Mouse (Mus musculus) limb, embryonic 14.5 days (tissue): ENCODE measurements at regions not wholly inside any gene's neighbourhood (a gene's known extent, or its start where the extent isn't known, plus 50 kb on each side); places are given as distances from the start of the nearest gene placed in this dataset.

Source experiments
- ATAC-seq: fragments of 200-750 bp; cut with Nextera tagmentation; 2 replicates; pipeline ENCODE4 v1.8.0; 2017; ENCODE audit warnings: low read depth, moderate number of reproducible peaks, moderate TSS enrichment; ENCODE audit not compliant: low FRiP score
- DNase-seq: peaks from one replicate; pipeline ENCODE4 v3.0.0-alpha.2; 2015; ENCODE audit warnings: low spot score
- H3K27ac ChIP-seq: fragments of 300-500 bp; sonication (generic); replicated peaks from 2 replicates; pipeline ENCODE4 v1.5.1; 2014; ENCODE audit warnings: low read depth, mild to moderate bottlenecking, low read length, moderate library complexity, mixed read lengths
- H3K27me3 ChIP-seq: fragments of 300-500 bp; sonication (generic); 2 replicates; pipeline ENCODE4 v1.6.1; 2014; ENCODE audit warnings: low read length, mixed read lengths; ENCODE audit not compliant: control insufficient read depth, insufficient read depth
- H3K36me3 ChIP-seq: fragments of 300-500 bp; sonication (generic); 2 replicates; pipeline ENCODE4 v1.6.1; 2014; ENCODE audit warnings: mild to moderate bottlenecking, low read length, moderate library complexity, mixed read lengths; ENCODE audit not compliant: control insufficient read depth, insufficient read depth
- H3K4me1 ChIP-seq: fragments of 300-500 bp; sonication (generic); 2 replicates; pipeline ENCODE4 v1.6.1; 2014; ENCODE audit warnings: antibody characterized with exemption, low read length, mixed read lengths; ENCODE audit not compliant: control insufficient read depth, insufficient read depth
- H3K4me2 ChIP-seq: fragments of 300-500 bp; sonication (generic); replicated peaks from 2 replicates; pipeline ENCODE4 v1.6.1; 2014; ENCODE audit warnings: low read depth, mild to moderate bottlenecking, low read length, moderate library complexity; ENCODE audit not compliant: severe bottlenecking
- H3K4me3 ChIP-seq: fragments of 300-500 bp; sonication (generic); replicated peaks from 2 replicates; pipeline ENCODE4 v1.5.1; 2014; ENCODE audit warnings: low read length
- H3K9ac ChIP-seq: fragments of 300-500 bp; sonication (generic); 2 replicates; pipeline ENCODE4 v1.6.1; 2014; ENCODE audit warnings: mild to moderate bottlenecking, low read depth, low read length, moderate library complexity; ENCODE audit not compliant: severe bottlenecking
- H3K9me3 ChIP-seq: fragments of 300-500 bp; sonication (generic); 2 replicates; pipeline ENCODE4 v1.6.1; 2016; ENCODE audit warnings: low read length; ENCODE audit not compliant: control insufficient read depth
- POLR2A ChIP-seq: fragments of 200-500 bp; IDR thresholded peaks from 2 replicates; pipeline ENCODE4 v1.8.0; 2012; ENCODE audit warnings: inconsistent platforms, mild to moderate bottlenecking, moderate library complexity, borderline replicate concordance; ENCODE audit not compliant: insufficient read depth, insufficient read length; ENCODE audit errors: extremely low read depth
- WGBS: fragments of 180-500 bp; shearing (Covaris S2); extraction: QIAGEN DNeasy Blood & Tissue Kit; methylation state at CpG from one replicate; pipeline ENCODE4 v1.1.7; 2014; 5-methylcytosine and 5-hydroxymethylcytosine counted together

DNA sequence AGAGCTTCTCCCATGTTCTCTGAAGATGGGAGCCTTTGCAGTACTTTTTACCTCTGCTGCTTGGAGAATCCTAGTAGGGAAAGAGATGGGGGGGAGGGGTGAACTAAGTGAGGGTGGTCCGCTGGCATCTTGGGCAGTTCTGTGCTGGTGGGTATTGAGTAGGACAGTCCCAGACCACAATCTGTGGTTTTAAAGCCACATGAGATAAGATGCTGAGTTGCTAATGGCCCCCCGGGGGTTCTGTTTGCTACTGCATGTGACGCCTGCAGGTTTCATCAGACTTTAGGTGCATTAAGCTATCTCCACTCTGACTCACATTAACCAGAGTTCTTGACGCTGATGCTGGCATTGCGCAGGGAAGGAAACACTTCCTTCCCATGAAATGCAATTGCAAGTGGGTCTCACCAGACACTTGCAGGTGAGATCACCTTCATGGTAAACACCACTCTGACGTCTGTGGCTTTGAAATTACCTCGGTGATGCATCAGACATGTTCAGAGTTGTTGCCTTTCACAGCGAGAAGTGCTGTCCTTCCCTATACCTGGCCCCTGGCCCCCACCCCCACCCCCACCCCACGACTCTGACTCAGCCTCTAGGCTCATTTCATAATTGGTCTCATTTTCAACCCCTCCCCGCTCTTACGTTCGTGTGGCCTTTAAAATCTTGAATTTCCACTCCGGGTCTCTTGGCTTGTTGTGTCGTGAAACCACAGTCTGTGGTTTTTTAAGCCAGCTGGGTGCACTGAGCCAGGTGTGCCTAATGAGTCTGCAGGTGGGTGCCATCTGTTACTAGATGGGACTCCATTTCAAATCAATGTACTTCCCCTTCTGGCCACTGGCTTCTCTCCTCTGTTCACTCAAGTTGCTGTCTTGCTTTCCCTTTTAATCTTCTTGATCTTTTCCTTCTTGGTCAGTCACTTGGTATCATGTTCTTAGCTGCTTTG lies 94.8 kb upstream of the Synm start:
- Histone ChIP-seq H3K9ac (no peak overlapping the region), H3K9me3 (no peaks in the 10 kb centered on the region), H3K36me3 (no peaks in the 10 kb centered on the region), H3K27me3 (no peaks in the 10 kb centered on the region), H3K4me3 (no peak overlapping the region), H3K4me2 (no peak overlapping the region), H3K27ac (no peak overlapping the region), H3K4me1 (0 out of 2 replicates have a peak, but pooled peaks cover 5% of the 10 kb centered on the region)
- no peak for TF ChIP-seq POLR2A
- ATAC-seq (no peak), DNase-seq (no peak)
- WGBS: 46% methylated on average over 14 of the region's 14 CpGs

GRCm38 (mm10) chr7:67852859-67853258 lies 93.3 kb upstream of the Synm start:
- H3K4me3 ChIP-seq: no peak overlapping the region
- ATAC-seq (no peak), DNase-seq (no peak)
- no peaks in the 10 kb centered on the region for H3K36me3 ChIP-seq
- 90% methylated on average over 3 of the region's 3 CpGs for WGBS
- no peaks in the 10 kb centered on the region for H3K9me3 ChIP-seq
- H3K9ac ChIP-seq: no peak overlapping the region
- H3K27me3 ChIP-seq: no peaks in the 10 kb centered on the region
- no peak overlapping the region for H3K4me2 ChIP-seq
- no peak for TF ChIP-seq POLR2A
- 0 out of 2 replicates have a peak, but pooled peaks cover 5% of the 10 kb centered on the region for H3K4me1 ChIP-seq
- no peak overlapping the region for H3K27ac ChIP-seq

DNA sequence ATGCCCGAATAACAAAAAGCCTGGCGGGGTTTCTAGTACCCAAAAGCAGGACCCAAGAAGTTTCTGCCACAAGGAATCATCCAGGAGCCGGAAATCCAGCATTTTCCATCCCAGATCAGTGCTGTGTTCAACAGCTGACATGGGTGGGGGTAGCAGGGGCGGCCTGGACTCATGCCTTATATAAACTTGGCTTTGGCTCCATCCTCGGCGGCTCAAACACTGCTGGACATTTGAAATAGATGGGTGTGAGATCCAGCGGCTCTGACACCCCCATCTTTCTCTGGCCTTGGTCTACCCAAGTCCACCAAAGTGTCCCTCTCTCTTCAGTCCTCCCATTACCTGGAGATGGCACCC lies 89.9 kb upstream of the Synm start:
- Histone ChIP-seq H3K4me3 (peak overlapping the region; percentile 49), H3K9ac (peak overlapping the region; percentile 59), H3K36me3 (no peaks in the 10 kb centered on the region), H3K4me1 (0 out of 2 replicates have a peak, but pooled peaks cover 5% of the 10 kb centered on the region), H3K27ac (no peak overlapping the region), H3K27me3 (no peaks in the 10 kb centered on the region), H3K9me3 (no peaks in the 10 kb centered on the region), H3K4me2 (peak overlapping the region; percentile 69)
- WGBS: 8% methylated on average over 7 of the region's 7 CpGs
- DNase-seq (no peak), ATAC-seq (peak; percentile 18; the same call in 1 of the 2 replicates)
- no peak for TF ChIP-seq POLR2A

- DNase-seq (peak; percentile 75), ATAC-seq (peak; percentile 93)
- Histone ChIP-seq H3K4me1 (0 out of 2 replicates have a peak, but pooled peaks cover 5% of the 10 kb centered on the region), H3K27me3 (no peaks in the 10 kb centered on the region), H3K9me3 (no peaks in the 10 kb centered on the region), H3K36me3 (no peaks in the 10 kb centered on the region), H3K4me2 (peak overlapping the region; percentile 69), H3K9ac (peak overlapping the region; percentile 59), H3K27ac (peak overlapping the region; percentile 58), H3K4me3 (peak overlapping the region; percentile 49)
- 2% methylated on average over 34 of the region's 35 CpGs for WGBS
- TF ChIP-seq POLR2A: no peak
Observed at GRCm38 (mm10) chr7:67848589-67849508, 89.3 kb upstream of the Synm start.

- Histone ChIP-seq H3K9me3 (no peaks in the 10 kb centered on the region), H3K4me1 (0 out of 2 replicates have a peak, but pooled peaks cover 5% of the 10 kb centered on the region), H3K9ac (no peak overlapping the region), H3K4me3 (no peak overlapping the region), H3K27ac (no peak overlapping the region), H3K4me2 (no peak overlapping the region), H3K36me3 (no peaks in the 10 kb centered on the region), H3K27me3 (no peaks in the 10 kb centered on the region)
- WGBS: 11% methylated on average over 8 of the region's 8 CpGs
- DNase-seq (no peak), ATAC-seq (no peak)
- TF ChIP-seq POLR2A: no peak
Observed at GRCm38 (mm10) chr7:67846796-67847195, 87.3 kb upstream of the Synm start.
